Mouse (Mus musculus) heart, postnatal 10 days (tissue): ENCODE results near the gene Mrpl35. TPM values are rescaled to one million over a fixed set of nuclear protein-coding genes. Genes with fewer than 3 reads are reported as not detected.
"Not testable (repeated sequence)": the region's sequence is repeated elsewhere in the genome, so short reads cannot be mapped to it uniquely, and the experiment has no call there.

Experiments
- DNase-seq, 2 experiments: peaks; one replicate each; pipeline ENCODE4 v3.0.0; 2021
- intact Hi-C: fragments of 180-260 bp; cut with DNase I; formaldehyde crosslinking; loops from one replicate; pipeline ENCODE4 v1.15.1; 2025
- total RNA-seq, 2 experiments: library from RNA; stranded (reverse); gene quantifications; 2 replicates each; pipeline ENCODE4 v1.2.3; 2021

The Mrpl35 gene
- total RNA-seq = 10 to 100 TPM; 49.1 to 50.0 TPM

DNA sequence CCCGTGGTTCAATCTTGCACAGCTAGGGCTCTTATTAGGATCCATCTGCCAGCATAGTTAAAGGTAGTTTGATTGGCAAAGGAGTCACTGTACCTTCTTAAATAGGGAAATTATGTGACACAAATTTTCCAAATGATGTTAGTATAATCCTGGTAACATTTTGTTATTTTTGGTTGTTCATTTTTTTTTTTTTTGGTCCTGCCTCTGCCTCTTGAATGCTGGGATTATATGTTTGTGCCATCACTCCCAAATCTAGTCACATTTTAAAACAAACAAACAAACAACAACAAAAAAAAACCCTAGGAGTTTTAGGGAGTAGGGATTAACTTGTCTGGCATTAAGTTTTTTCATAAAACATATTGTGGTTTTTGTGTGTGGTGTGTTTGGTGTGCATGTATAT lies at the start of gene Mrpl35:
Gene Mrpl35 (minus strand): TSS at position 101 of the 400 bp plus-strand sequence.
- DNase-seq = no peak
- intact Hi-C loops = no loop called here

DNA sequence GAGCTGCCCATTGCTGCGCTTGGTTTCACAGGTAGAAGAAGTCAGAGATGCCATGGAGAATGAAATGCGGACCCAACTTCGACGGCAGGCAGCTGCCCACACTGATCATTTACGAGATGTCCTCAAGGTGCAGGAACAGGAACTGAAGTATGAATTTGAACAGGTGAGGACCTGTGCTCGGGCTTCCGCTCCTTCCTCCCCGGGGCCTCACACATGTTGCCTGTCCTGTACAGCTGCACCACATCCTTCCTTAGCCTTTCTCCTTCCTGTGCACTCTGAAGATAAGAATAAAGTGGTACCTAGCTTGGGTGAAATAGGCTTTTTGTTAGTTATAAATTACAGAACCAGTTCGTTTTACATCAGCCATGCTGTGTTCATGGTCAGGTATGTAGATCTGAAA lies 44.6 kb upstream of the Mrpl35 start:
- intact Hi-C loops = no loop called here
- DNase-seq = no peak

DNA sequence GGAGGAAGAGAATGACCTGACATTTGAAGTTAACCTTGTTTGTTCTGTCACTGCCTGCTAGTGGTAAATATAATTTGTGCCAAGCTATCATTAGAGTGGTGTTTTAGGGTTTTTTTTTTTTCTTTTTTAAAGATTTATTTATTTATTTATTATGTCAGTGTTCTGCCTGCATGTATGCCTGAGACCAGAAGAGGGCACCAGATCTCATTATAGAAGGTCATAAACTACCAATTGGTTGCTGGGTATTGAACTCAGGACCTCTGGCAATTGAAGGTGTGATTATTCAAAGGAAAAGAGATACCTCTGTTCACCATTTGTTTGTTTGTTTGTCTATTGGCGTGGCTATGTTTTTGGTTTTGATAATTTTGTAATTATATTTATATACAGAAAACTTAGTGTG lies 42.0 kb upstream of the Mrpl35 start:
- DNase-seq = peak in 1 of 2 experiments; percentile 18
- intact Hi-C loops = loop anchor here (10.0 kb wide), 1 partner anchor 296 kb away; no protein-coding TSS in a partner anchor

GRCm38 (mm10) chr6:71867751-71868150 lies 41.0 kb upstream of the Mrpl35 start:
- intact Hi-C loops = loop anchor here (10.0 kb wide), 1 partner anchor 297 kb away; no protein-coding TSS in a partner anchor
- no peak for DNase-seq

DNA sequence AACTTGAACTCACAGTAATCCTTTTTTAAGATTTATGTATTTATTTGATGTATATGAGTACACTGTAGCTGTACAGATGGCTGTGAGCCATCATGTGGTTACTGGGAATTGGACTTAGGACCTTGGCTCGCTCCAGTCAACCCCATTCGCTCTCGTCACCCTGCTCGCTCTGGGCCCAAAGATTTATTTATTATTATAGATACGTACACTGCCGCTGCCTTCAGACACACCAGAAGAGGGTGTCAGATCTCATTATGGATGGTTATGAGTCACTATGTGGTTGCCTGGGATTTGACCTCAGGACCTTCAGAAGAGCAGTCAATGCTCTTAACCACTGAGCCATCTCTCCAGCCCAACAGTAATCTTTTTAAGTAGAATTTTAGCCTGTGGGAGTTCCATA lies 20.1 kb upstream of the Mrpl35 start:
- DNase-seq, intact Hi-C loops: not testable (repeated sequence)

DNA sequence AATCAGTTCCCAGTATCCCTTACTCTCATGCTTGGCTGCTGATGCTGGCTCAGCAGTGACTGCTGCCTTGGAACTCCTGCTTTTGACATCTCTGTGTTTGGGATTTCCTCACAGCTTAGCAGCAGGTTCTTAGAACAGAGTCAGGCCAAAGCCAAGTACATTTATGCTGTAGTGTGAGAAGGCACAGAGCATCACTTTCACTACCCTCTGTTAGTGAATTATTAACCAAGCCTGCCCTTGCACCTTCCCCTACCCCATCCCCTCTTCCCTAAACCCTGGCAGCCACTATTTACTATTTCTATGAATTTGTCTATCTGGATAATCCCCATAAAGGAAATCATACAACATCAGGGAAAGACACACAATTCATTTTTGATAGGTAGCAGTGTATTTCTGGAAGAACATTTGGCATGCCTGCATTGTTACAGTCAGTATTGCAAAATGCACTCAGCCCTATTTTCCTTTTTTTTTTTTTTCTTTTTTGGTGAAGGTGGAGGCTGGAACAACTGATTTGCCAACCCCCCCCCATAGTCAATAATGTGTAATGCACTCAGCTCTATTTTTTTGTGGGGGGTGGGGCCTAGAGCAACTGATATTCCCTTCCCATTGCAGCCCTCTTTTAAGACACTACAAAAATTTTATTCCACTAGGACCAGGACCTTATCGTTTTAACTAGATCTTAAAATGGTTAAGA lies 14.0 kb upstream of the Mrpl35 start:
- DNase-seq = no peak
- intact Hi-C loops = no loop called here

DNA sequence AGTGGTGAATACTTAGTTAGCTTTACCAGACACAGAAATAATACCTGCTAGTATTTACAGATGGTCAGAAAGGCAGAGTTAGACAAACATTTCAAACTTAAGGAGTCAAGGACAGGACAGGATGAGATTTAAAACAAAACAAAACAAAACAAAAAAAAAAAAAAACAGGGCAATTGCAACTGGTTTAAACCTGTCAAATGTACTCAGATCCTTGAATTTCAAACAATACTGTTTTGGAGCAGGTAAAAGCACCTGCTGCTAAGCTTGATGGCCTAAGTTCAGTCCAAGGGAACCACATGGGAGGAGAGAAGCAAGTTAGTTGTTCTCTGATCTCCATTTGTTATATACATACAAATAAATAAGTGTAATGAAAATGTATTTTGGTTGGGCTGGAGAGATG lies 13.0 kb upstream of the Mrpl35 start:
- intact Hi-C loops = no loop called here
- DNase-seq = no peak

- intact Hi-C loops = no loop called here
- DNase-seq = no peak
Measured at GRCm38 (mm10) chr6:71836811-71837210, 10.0 kb upstream of the Mrpl35 start.

- intact Hi-C loops = no loop called here
Measured at GRCm38 (mm10) chr6:71831581-71831960, 4.8 kb upstream of the Mrpl35 start.

DNA sequence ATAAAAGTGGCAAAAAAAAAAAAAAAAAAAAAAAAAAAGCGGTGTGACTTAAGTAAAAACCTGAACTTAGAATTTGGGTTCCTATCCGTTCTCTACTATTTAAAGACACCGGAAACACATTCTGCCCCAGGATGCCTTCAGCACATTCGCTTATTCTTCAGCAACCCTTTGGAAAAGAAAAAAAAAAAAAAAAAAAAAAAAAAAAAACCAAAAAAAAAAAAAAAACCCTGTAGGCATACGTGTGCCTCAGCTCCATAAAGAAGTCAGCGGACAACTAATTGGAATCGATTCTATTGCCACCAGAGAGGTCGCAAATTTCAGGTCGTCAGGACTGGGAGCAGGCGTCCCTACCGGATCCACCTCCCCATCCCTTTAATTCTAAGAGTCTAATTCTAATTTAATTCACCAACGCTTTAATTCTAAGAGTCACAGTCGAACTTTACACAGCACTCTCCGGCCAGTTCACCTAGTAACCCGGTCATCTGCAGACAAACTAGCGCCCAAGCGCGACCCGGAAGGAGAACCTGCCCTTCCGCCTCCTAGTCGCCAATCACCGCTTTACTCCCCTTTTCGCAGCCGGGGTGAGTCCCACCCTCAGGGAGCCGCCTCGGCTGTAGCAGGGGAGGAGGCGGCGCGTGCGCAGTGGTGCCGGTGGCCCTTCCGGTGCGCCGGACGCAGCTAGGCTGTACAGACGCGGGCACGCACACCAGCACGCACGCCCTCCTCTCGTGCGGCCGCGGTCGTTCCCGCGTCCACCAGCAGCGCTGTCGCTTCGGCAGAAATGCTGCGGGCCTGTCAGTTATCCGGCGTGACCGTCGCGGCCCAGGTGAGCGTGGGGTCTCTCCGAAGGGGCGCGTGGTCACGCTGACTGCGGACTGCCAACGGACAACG lies 4.2 kb upstream of the Mrpl35 start, which contains the start of gene Immt:
Gene Immt (plus strand): TSS at position 642 of the 891 bp plus-strand sequence.
- DNase-seq = peak; percentile 97
- intact Hi-C loops = no loop called here

More at GRCm38 (mm10) chr6:71831581-71831960, 4.8 kb upstream of the Mrpl35 start:
- DNase-seq = peak; percentile 97 to 98

- no peak for DNase-seq
- intact Hi-C loops = no loop called here
Measured at GRCm38 (mm10) chr6:71829768-71830167, 3.0 kb upstream of the Mrpl35 start.

DNA sequence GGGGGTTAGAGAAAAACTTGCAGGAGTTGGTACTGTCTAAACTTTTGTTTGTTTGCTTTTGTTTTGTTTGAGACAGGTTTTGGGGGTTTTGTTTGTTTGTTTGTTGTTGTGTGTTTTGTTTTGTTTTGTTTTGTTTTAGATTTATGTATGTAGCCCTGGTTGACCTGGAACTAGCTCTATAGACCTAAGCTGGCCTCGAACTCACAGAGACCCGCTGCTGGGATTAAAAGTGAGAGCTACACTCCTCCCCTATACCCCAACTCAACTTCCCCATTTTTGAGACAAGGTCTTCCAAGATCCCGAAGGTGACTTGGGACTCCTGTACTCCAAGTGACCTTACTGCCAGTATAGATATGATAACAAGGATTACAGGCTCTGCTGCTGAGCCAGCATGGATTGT lies 2.8 kb downstream of the Mrpl35 start:
- DNase-seq = no peak
- intact Hi-C loops = no loop called here

DNA sequence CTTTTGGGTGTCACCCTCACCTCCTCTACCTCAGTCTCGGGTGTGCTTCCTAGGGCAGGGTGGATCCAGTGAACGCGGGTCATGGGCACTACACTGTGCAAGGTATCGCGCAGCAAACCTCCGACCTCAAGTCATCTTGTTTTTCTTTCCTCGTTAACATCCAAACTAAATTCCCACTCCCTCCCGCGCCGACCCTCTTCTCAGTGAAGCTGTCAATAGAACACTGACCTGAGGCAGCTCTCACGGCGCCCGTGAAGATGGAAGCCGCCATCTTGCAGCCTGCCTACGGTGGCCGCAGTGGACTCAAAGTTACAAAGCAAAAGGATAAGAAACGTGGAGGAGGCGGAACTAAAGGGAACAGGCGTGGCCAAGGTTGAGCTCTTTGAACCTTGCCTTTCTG lies 3.3 kb downstream of the Mrpl35 start:
- intact Hi-C loops = no loop called here
- DNase-seq = peak; percentile 92 to 95

DNA sequence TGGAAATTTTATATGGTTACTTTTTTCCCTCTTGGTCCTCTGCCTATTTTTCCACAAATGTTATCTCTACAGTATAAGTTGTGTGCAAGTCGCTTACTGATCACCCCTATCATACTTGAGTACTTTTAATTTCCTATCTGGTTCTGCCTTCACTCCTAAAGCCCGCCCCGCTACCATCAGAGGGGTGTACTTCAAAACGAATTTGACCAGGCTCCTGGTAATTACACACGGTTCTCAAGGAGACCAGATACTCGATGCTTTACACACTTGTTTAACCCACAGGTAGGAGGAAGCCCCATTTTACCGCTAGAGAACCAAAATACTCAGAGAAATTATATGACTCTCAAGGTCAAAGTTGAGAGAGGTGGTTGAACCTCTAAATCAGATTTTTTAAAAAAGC lies 3.7 kb downstream of the Mrpl35 start:
- intact Hi-C loops = no loop called here
- DNase-seq = no peak

DNA sequence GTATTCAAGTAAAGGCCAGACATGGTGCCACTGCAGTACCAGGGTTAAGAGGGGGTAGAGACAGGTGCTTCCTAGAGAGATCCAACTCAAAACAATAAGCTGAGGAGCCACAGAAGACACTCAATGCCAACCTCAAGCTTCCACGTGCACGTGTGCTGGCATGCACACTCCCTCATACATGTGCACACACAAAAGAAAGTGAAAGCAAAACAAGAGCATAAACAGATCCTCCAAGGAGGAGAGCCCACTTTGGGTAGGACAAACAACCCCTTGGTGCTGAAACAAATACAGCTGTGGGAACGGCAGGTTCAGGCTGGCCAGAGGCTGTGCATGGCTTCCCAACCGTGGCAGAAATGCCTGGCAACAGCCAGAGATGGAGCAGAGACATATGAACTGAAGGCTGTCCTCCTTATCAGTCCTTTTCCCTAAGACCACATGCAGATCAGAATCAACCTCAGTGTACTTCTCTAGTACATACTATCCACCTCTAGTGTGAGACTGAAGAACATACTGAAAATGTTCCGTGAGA lies 6.9 kb downstream of the Mrpl35 start:
- intact Hi-C loops = no loop called here

GRCm38 (mm10) chr6:71812820-71813219 lies 13.9 kb downstream of the Mrpl35 start:
- intact Hi-C loops = no loop called here
- DNase-seq = no peak

More for the DNA sequence above, 6.9 kb downstream of the Mrpl35 start:
- no peak for DNase-seq

GRCm38 (mm10) chr6:71809890-71810289 lies 16.9 kb downstream of the Mrpl35 start:
- intact Hi-C loops = loop anchor here (10.0 kb wide), 1 partner anchor 505 kb away; no protein-coding TSS in a partner anchor
- DNase-seq = no peak

GRCm38 (mm10) chr6:71806713-71807112 lies 20.1 kb downstream of the Mrpl35 start:
- no peak for DNase-seq

DNA sequence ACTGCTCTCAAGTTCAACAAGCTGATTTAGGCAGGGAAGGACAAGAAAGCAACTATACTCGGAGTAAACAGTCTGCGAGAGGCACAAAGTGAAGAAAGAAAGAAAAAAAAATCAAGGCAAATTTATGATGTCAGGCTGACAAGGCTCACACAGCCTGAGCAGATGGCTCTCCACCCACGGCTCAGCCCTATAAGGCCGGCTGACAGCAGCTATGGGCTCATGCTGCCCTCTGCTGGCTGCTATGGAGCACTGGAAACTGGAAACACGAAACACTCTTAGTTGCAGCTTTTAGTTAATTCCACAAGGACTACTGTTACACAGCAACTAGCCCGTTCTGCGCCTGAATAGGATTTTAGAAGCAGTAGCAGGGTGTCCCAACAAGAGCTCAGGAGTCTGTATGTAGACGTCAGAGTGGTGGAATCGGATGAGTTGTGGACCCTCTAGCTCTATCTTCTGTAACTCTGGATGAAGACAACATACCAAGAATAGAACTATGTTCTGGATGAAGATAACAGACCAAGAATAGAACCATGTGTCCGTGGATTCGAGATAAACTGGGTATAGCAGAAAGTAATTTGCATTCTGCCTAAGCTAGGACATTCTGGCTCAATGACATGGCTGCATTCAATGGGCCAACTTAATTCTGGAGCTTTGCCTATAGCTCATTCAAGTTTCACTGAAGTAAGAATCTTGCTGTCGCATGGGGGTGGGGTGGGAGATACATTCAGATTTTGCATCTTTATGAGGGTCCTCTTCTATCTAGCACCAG lies 22.5 kb downstream of the Mrpl35 start:
- peak; percentile 74 for DNase-seq
- intact Hi-C loops = loop anchor here (2.0 to 10.0 kb wide), 8 partner anchors 125 to 657 kb away; partner anchors contain the start of gene Kdm3a

More at GRCm38 (mm10) chr6:71806713-71807112, 20.1 kb downstream of the Mrpl35 start:
- intact Hi-C loops = loop anchor here (10.0 kb wide), 1 partner anchor 502 kb away; no protein-coding TSS in a partner anchor

DNA sequence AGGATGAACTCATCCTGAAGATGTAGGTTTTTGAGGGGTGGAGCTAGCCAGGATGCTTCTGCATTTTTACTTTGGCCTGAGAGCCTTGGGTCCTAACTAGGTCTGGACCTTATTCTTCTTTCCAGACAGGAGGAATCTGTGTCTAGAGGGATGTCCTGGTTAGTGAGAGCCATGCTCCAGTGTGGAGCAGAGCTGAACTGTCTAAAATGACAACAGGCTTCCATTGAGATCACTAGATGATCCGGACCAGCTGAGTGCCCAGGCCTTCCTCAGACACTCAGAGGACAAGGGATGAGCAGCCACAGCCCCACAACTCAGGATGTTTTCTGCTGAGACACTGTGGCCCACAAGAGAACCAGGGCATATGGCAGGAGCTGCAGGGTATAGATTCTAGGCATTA lies 23.2 kb downstream of the Mrpl35 start:
- intact Hi-C loops = loop anchor here (2.0 to 10.0 kb wide), 8 partner anchors 125 to 656 kb away; partner anchors contain the start of gene Kdm3a
- no peak for DNase-seq
